Mouse (Mus musculus): ENCODE measurements around the gene Ntn5.
"Not testable (repeated sequence)": the region's sequence is repeated elsewhere in the genome, so short reads cannot be mapped to it uniquely, and the experiment has no call there.

The Ntn5 gene

DNA sequence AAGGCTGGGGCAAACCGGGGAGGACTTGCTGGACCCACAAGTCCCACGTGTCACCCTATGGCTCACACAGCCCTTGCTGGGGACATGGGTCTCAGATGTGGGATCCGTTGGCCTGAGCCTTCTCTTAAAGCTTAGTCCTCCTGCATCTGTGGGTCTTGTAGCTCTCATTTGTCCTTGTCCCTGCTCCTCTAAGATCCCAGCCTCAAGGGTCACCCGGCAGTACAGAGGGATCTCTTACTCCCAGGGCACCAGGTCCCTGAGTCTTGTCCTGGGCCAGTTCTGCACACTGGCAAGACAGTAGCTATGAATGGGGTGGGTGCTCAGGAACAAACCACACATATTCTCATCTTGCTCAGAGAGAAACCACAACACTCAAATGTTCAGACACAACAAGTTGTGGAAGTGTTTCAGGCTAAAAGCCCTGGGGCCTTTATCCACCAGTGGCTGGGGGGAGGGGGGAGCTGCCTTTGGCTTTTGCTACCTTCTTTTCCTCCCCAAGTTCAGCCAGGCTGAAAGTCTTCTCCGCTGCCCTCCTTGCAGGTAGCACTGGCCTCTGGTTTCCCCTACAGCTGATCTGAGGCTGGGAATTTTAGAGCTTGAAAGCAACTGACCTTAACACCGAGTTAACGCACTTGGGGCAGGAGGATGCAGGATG is at the start of gene Ntn5:
Gene Ntn5 (plus strand): TSS at position 627 of the 655 bp plus-strand sequence.
- DNase-seq (ENCODE audit: low spot score in 2 of 2) = no peak

- DNase-seq (ENCODE audit: low spot score in 2 of 2) = no peak
Measured at GRCm38 (mm10) chr7:45634946-45635681, 48.7 kb upstream of the Ntn5 start.

DNA sequence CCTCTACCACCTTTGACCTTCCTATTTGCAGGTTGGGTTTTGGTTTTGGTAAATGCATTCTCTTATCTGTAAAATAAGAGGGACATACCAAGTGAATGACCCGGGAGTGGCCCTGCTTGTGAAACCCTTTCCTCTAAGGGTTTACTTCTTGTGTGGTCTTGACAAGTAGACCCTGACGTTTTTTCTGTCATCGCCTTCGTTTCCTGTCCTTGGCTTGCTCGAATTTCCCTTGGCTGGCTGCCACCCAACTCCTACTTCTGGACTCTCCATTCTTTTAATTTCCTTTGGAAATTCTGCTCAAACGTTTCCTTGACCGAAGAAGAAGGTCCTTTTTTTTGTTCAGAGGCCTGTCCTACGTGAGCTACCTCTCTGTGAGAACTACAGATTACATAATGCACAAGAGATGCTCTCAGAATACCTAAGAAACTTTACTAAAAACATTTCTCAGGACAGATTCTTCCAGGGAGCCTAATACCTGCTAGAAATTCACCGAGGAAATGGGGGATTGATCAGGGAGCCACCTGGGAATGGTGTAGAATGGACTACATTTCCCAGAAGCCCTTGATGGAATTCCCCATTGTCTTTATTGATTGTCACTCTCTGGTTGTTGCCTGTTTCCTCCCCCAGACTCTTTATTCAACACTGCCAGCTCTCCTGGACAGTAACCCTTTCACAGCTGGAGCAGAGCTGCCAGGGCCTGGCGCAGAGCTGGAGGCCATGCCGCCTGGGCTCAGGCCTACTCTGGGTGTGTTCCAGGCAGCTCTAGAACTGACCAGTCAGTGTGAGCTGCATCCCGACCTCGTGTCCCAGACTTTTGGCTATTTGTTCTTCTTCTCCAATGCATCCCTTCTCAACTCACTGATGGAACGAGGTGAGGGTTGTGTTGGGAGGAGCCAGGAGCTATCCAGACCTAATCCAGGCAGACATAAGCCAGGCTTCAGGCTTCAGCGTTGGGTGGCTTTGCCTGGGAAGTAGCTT is 47.8 kb upstream of the Ntn5 start:
- no peak for DNase-seq (ENCODE audit: low spot score in 2 of 2)

GRCm38 (mm10) chr7:45637710-45638109 is 46.1 kb upstream of the Ntn5 start:
- no peak for DNase-seq (ENCODE audit: low spot score in 2 of 2)

GRCm38 (mm10) chr7:45638623-45639401 is 45.0 kb upstream of the Ntn5 start:
- peak in 1 of 2 experiments; percentile 46 for DNase-seq (ENCODE audit: low spot score in 2 of 2)

DNA sequence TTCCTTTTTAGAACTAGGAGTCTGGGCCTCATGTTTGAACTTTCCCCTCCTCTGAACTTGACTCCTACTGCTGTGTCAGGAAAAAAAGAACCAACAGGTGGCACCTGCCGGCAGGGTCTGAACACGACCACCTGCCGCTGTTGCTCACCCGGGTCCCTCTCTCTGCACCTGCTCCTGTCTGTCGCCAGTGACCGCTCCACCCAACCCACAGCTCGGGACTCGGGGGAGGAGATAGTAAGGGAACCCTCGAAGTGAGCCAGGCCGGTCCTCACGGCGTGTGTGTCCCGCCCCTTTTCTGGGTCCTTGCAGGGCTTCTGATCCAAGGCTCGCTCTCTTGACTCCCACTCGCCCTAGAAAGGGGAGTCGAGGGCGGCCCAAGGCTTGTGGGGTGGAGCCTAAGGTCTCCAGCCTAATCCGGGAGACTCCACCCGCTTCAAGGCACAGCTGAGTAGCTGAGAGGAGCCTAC is 44.2 kb upstream of the Ntn5 start, which contains the start of gene Mamstr:
Gene Mamstr (plus strand): TSS at position 417 of the 467 bp plus-strand sequence.
- no peak for DNase-seq (ENCODE audit: low spot score in 2 of 2)

DNA sequence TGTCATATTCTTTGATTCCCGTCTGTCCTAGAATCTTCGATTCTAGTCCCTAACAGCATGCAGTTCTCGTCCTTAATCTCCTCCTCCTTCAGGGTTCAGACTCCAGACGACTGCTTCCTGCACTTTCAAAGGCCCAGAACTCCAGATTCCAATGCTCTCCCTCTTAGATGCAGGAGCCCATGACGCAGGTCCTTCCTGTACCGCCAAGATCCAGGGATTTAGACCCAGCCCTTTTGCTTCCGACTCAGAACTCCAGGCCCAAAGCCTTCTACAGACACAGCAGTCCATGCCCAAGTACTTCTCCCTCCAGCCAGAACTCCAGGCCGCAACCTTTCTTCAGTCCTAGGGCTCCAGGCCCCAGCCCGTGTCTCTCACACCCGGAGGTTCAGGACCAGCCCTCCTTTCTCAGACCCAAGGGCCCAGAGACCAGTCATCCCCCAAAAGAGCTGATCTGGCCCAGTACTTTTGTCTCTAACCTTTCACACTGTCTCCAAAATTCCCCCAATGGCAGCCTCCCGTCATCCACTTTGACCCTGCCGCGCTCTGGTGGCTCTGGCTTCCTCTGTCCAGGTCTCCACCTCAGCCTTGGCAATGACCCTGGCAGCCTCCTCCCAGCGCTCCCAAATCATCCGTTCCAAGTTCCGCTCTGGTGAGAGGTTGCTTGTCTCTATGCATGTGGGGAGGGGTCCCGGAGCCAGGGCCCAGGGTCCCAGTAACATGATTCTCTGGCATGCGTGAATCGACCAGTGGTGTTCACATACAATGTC is 43.4 kb upstream of the Ntn5 start:
- DNase-seq (ENCODE audit: low spot score in 2 of 2) = no peak

DNA sequence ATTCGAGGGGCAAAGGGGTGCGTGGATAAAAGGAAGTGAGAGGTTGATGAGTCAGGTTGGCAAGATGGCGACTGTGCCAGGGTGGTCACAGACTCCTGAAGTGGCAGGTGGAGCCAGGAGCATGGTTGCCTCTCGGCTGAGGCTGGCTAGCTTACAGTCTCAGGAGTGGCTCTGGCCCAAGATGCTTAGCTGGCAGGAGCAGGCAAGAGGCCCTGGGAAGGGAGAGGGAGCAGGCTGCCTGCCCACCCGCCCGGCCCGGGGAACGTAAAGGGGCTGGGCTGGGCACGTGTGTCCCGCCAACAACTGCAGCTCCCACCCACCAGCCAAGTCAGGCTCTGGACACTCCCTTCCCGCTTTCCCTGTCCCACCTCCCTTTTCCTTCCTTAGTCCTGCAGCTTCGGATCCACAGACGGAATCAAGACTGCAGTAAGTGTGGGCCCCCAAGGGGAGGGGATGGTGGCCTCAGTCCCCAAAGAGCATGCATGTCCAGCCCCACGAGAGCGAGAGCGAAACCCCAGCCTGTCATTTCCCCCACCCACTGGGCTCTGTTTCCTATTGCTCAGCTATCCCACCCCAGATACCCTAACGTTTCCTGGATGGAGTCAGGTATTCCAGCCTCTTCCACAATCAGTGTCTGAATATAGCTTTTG is 42.3 kb upstream of the Ntn5 start:
- DNase-seq (ENCODE audit: low spot score in 2 of 2) = no peak

GRCm38 (mm10) chr7:45642083-45642482 is 41.7 kb upstream of the Ntn5 start:
- DNase-seq (ENCODE audit: low spot score in 2 of 2) = no peak

DNA sequence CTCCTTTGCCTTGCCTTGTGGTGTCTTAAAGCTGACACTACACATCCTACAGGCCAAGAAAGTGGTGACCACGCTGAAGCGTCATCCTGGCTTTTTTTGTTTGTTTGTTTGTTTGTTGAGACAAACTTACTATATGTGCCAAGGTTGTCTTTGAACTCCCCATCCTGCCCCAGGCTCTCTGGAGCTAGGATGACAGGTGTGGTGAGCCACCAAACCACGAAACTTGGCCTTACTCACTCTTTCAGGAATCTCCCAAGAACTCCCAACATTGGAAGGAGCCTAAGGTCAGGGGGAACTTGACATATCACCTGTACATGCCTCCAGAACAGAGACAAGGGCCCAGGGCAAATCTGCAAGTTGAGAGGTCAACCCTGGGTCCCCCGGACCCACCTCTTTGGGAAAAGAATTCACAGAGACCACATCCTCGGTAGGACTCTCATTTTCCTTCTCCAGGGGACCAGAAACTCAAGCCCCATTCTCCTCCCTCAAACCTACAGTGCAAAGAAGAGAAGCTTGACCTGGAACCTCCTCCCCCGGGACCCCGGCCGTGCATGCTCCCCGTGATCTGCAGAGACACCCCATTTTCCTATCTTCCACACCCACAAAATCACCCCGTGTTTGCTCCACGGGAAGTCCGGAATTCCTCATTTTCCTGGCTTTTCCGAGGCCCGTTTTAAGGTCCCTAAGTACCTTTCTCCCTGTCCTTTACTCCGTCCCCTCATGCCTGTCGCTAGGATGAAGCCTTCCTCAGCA is 41.1 kb upstream of the Ntn5 start:
- no peak for DNase-seq (ENCODE audit: low spot score in 2 of 2)

- DNase-seq (ENCODE audit: low spot score in 2 of 2) = peak; percentile 48 to 81
Measured at GRCm38 (mm10) chr7:45643441-45644178, 40.2 kb upstream of the Ntn5 start.

DNA sequence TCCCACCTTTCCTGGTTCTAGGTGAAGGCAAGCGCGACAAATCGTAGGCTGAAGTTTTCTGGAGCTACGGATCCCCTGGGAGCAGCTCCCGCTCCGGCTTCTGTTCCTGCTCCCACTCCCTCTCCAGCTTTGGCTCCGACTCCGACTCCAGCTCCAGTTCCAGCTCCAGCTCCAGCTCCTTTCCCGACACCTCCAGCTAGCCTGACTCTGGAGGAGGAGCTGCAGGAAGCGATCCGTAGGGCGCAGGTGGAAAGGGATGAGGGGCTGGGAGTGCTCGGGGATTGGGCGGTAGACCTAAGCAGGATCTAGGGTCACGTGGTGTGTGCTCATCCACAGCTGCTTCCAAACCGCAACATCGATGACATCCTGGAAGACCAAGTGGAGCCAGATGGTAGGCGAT is 39.6 kb upstream of the Ntn5 start:
- no peak for DNase-seq (ENCODE audit: low spot score in 2 of 2)

- no peak for DNase-seq (ENCODE audit: low spot score in 2 of 2)
Measured at GRCm38 (mm10) chr7:45644872-45645590, 38.8 kb upstream of the Ntn5 start.

DNA sequence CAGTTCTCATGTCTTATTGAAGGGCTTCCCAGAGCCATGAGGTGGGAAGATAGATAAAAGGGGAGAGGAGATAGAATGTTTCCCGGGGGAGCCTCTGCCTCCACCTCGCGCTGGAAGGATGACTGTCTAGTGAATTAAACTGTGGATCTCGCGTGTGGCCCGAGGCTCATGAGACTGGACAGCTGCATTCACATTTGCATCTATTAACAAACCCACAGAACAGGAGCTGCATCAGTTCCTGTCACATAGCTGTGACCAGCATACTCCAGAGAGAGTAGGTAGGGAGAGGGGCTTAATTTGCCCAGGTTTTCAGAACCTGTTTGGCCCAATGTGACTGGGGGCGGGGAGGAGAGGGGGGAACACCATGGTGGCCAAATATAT is 38.2 kb upstream of the Ntn5 start:
- DNase-seq (ENCODE audit: low spot score in 2 of 2) = no peak

GRCm38 (mm10) chr7:45646671-45647070 is 37.2 kb upstream of the Ntn5 start:
- no peak for DNase-seq (ENCODE audit: low spot score in 2 of 2)

DNA sequence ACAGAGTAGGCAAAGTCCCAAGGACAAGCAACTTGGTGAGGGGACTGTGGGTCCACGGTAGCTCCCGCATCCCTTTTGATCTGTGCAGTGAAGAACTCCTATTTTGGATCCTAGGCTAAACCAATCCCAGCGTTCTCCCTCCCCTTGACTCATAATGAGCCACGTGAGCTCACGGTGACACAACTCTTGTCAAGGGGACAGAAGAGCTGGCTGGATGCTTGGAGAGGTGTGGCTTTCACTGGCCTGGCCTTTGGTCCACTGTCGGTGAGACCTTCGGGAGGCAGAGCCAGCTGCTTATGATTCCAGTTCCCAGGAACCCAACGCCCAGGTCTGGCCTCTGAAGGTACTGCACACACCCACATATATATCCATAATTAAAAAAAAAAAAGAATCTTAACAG is 34.5 kb upstream of the Ntn5 start:
- no peak for DNase-seq (ENCODE audit: low spot score in 2 of 2)

DNA sequence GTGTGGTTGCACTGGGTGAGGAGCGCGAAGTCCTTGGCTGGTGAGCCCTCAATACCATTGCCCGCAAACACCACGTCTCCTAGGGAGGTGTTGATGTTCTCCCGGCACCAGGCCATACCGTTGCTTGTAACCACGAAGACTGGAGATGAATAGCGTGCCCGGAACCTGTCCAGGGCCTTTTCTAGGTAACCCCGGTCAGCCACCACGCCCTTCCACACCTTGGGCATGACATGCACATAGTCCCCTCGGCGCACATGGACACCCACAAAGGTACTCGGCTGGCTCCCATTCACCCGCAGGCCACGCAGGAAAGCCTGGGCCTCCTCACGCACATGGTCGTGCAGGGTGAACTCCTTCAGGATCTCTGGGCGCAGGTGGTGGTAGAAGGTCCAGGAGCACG is 33.3 kb upstream of the Ntn5 start:
- DNase-seq (ENCODE audit: low spot score in 2 of 2) = not testable (repeated sequence)

Measured in spleen, postnatal 10 days (tissue).